Mouse (Mus musculus) midbrain, embryonic 14.5 days (tissue): ENCODE measurements around the gene Gh. TPM values are rescaled to one million over a fixed set of nuclear protein-coding genes. Genes with fewer than 3 reads are reported as not detected.
A peak's percentile ranks its signal among the peaks of the same experiment; 100 is the strongest.

Source experiments
- ATAC-seq: fragments of 200-750 bp; cut with Nextera tagmentation; 2 replicates; pipeline ENCODE4 v1.8.0; 2017; ENCODE audit warnings: moderate number of reproducible peaks, moderate library complexity; ENCODE audit not compliant: low FRiP score, low TSS enrichment
- DNase-seq: peaks from one replicate; pipeline ENCODE4 v3.0.0-alpha.2; 2015
- H3K27ac ChIP-seq: fragments of 300-500 bp; sonication (generic); replicated peaks from 2 replicates; pipeline ENCODE4 v1.5.1; 2014; ENCODE audit warnings: mild to moderate bottlenecking, low read depth, low read length, moderate library complexity
- H3K27me3 ChIP-seq: fragments of 300-500 bp; sonication (generic); 2 replicates; pipeline ENCODE4 v1.6.1; 2014; ENCODE audit warnings: low read length, control low read depth, mixed read lengths; ENCODE audit not compliant: control insufficient read depth, insufficient read depth
- H3K36me3 ChIP-seq: fragments of 300-500 bp; sonication (generic); 2 replicates; pipeline ENCODE4 v1.6.1; 2014; ENCODE audit warnings: low read length, control low read depth; ENCODE audit not compliant: control insufficient read depth, insufficient read depth
- H3K4me1 ChIP-seq: fragments of 300-500 bp; sonication (generic); 2 replicates; pipeline ENCODE4 v1.6.1; 2014; ENCODE audit warnings: mild to moderate bottlenecking, antibody characterized with exemption, low read length, control low read depth; ENCODE audit not compliant: control insufficient read depth, insufficient read depth
- H3K4me2 ChIP-seq: fragments of 300-500 bp; sonication (generic); 2 replicates; pipeline ENCODE4 v1.6.1; 2014; ENCODE audit warnings: mild to moderate bottlenecking, low read length, moderate library complexity
- H3K4me3 ChIP-seq: fragments of 300-500 bp; sonication (generic); replicated peaks from 2 replicates; pipeline ENCODE4 v1.5.1; 2014; ENCODE audit warnings: low read depth, low read length
- H3K9ac ChIP-seq: fragments of 300-500 bp; sonication (generic); replicated peaks from 2 replicates; pipeline ENCODE4 v1.6.1; 2014; ENCODE audit warnings: mild to moderate bottlenecking, low read length, moderate library complexity
- H3K9me3 ChIP-seq: fragments of 300-500 bp; sonication (generic); 2 replicates; pipeline ENCODE4 v1.6.1; 2016; ENCODE audit warnings: low read length, control low read depth, mixed read lengths; ENCODE audit not compliant: control insufficient read depth
- WGBS: fragments of 180-500 bp; shearing (Covaris S2); extraction: QIAGEN DNeasy Blood & Tissue Kit; methylation state at CpG from one replicate; pipeline ENCODE4 v1.1.7; 2014; 5-methylcytosine and 5-hydroxymethylcytosine counted together
- polyA plus RNA-seq: library from polyadenylated mRNA; unstranded; fragments of >200 nt; fragmentation: Nextera tagmentation; extraction: Ambion mirVana; gene quantifications from 2 replicates; pipeline ENCODE4 v1.2.1, GENCODE M21; 2014

The Gh gene
- polyA plus RNA-seq, 1 experiment from 2014 or later: not detected

DNA sequence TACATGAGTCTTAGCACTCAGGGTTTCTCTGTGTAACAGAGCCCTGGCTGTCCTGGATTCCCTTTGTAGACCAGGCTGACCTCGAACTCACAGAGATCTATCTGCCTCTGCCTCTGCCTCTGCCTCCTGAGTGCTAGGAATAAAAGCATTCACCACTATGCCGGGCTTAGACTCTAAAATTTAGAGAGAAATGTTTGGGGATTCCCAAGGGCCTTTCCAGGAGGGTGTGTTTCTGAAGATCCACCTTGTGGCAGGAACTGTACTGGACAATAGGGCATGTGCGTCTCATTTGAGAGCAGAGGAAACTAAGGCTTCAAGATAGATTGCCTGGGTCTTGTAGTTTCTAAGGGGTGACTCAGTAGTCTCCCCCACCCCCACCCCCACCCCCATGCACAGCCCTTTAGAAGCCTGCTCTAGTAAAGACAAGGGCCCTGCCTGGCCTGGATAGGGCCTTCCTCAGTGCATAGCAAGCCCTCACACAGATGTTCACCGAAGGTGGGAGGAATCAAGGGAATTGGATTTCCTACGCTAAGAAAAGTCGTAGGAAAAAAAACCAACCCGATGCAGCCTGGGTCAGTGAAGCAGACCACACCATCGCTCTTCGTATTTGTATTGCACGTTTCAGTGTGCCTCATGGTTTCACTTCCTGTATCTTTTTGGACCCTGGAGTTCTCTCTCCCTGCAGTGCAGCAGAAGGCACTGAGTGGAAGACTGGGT, 3.8 kb upstream of the Gh start:
- Histone ChIP-seq H3K4me2 (no peak overlapping the region), H3K9ac (no peak overlapping the region), H3K27me3 (no peaks in the 10 kb centered on the region), H3K4me1 (no peaks in the 10 kb centered on the region), H3K4me3 (no peak overlapping the region), H3K9me3 (no peaks in the 10 kb centered on the region), H3K36me3 (no peaks in the 10 kb centered on the region), H3K27ac (no peak overlapping the region)
- 86% methylated on average over 10 of the region's 10 CpGs for WGBS
- DNase-seq (no peak), ATAC-seq (no peak)

DNA sequence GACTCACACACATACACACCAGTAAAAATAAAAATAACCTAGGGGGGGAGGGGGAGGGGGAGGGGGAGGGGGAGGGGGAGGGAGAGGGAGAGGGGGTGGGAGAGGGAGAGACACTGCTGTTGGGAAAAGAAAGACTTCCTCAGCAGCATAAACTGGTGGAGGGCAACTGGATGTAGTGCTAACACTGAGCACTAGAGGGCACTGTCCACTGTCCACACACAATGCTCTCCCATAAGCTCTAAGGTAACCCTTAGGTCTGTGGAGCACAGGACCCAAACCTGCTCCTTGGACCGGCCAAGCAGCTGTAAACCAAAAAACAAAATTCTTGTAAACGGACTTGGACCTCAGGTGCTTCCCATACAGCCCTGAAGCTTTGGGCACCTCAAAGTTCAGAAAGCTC, 969 bp upstream of the Gh start:
- H3K4me3 ChIP-seq: no peak overlapping the region
- ATAC-seq (no peak), DNase-seq (peak; percentile 72)
- H3K9me3 ChIP-seq: no peaks in the 10 kb centered on the region
- H3K4me2 ChIP-seq: no peak overlapping the region
- no peaks in the 10 kb centered on the region for H3K36me3 ChIP-seq
- H3K9ac ChIP-seq: no peak overlapping the region
- H3K27me3 ChIP-seq: no peaks in the 10 kb centered on the region
- no peak overlapping the region for H3K27ac ChIP-seq
- WGBS: 16% methylated on average over 2 of the region's 2 CpGs
- no peaks in the 10 kb centered on the region for H3K4me1 ChIP-seq

DNA sequence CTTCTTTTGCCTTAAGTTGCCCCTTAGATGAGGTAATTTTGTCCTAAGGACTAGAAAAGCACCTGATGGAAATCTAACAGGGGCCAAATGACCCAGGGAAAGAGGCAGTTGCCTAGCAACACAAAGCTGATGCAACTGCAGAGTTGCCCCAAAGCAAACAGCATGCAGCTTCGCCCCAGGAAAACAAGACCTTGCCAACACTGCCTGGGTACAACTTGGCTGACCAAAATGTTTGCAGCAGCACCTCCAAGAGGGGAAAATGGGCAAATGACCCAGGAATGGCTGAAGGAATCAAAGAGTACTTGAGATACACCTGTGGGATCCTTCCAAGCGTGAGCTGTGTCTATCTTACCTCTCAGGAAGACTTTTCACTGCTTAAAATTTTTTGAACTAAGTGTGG, 9.8 kb downstream of the Gh start:
- Histone ChIP-seq H3K36me3 (no peaks in the 10 kb centered on the region), H3K4me3 (no peak overlapping the region), H3K4me2 (no peak overlapping the region), H3K27ac (no peak overlapping the region), H3K4me1 (no peaks in the 10 kb centered on the region), H3K9ac (no peak overlapping the region), H3K27me3 (no peaks in the 10 kb centered on the region), H3K9me3 (no peaks in the 10 kb centered on the region)
- DNase-seq: no peak
- WGBS: 84% methylated on average over 2 of the region's 2 CpGs
- ATAC-seq: no peak

DNA sequence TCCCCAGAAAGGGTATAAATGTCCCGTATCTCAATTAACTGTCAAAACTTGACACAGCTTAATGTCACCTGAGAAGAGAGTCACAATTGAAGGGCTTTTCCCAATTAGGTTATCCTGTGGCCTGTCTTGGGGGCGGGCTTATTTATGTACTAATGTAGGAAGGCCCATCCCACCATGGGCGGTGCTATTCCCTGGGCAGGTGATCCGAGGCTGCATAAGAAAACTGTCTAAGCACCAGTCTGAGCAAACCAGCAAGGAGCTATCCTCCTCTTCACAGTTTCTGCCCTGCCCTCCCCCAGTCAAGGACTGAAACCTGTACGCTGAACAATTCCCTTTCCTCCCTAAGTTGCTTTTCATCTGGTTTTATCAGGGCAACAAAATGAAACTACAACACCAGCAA, 11.3 kb downstream of the Gh start:
- WGBS: 94% methylated on average over 5 of the region's 5 CpGs

DNA sequence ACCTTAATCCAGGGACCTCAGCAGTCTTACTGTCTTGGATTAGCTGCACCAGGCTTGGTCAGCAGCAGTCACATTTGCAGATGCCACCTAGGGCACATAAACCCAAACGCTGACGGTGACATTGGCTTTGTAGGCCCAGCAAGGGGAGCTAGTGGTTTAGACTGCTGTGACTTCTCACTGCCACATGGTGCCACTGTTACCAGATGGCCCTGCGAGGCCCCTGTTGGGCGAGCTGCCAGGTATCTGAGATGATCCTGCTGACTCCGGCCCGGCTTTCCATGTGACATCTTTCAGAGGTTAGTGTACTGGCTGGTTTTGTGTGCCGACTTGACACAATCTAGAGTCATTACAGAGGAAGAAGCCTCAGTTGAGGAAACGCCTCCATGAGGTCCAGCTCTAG, 12.3 kb downstream of the Gh start:
- Histone ChIP-seq H3K27me3 (no peaks in the 10 kb centered on the region), H3K27ac (no peak overlapping the region), H3K9ac (no peak overlapping the region), H3K36me3 (no peaks in the 10 kb centered on the region), H3K9me3 (no peaks in the 10 kb centered on the region), H3K4me2 (no peak overlapping the region), H3K4me1 (no peaks in the 10 kb centered on the region), H3K4me3 (no peak overlapping the region)
- DNase-seq (peak; percentile 61), ATAC-seq (no peak)
- WGBS: 72% methylated on average over 8 of the region's 8 CpGs

More for the DNA sequence above, 11.3 kb downstream of the Gh start:
- Histone ChIP-seq H3K4me2 (no peak overlapping the region), H3K36me3 (no peaks in the 10 kb centered on the region), H3K27ac (no peak overlapping the region), H3K27me3 (no peaks in the 10 kb centered on the region), H3K9ac (no peak overlapping the region), H3K4me1 (no peaks in the 10 kb centered on the region), H3K9me3 (no peaks in the 10 kb centered on the region), H3K4me3 (no peak overlapping the region)
- no peak for ATAC-seq
- DNase-seq: no peak

DNA sequence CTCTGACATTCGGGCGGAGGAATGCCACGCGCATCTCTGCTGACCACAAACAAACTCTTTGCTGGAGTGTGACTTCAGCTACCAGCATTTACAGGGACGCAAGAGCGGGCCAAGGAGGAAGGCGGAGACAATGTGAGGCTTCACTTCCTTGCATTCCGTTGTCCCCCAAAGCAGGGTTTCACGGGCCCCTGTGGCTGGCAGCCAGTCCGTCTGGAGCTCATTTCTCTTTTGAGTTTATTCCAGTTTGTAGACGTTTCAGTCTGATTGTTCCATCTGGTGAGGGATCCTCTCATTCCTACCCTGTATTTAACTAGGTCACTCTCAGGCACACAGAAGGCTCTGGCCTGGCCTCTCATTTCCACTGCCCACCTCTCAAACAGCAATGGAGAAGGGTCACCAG, 14.7 kb downstream of the Gh start:
- no peaks in the 10 kb centered on the region for H3K9me3 ChIP-seq
- WGBS: 68% methylated on average over 11 of the region's 11 CpGs
- H3K4me2 ChIP-seq: no peak overlapping the region
- H3K4me3 ChIP-seq: no peak overlapping the region
- no peaks in the 10 kb centered on the region for H3K36me3 ChIP-seq
- no peaks in the 10 kb centered on the region for H3K4me1 ChIP-seq
- H3K9ac ChIP-seq: no peak overlapping the region
- H3K27ac ChIP-seq: no peak overlapping the region
- ATAC-seq (no peak), DNase-seq (no peak)
- no peaks in the 10 kb centered on the region for H3K27me3 ChIP-seq

DNA sequence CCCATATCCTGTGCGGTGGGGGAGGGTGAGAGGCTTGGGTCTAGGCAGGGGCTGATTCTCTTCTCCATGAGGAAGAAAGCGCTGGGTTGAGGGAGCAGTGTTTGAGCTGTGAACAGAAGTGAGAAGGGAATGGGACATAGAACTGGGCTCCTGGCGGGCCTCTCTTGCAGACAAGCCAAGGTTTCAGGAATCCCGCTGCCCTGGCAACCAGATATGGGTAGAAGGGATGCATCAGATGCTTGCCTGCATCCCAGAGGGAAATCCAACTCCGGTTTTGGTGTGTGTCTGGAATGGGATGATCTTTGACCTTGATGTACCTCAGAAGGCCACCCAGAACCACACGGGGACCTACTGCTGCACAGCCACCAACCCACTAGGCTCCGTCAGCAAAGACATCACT, 15.5 kb downstream of the Gh start:
- no peak overlapping the region for H3K4me3 ChIP-seq
- H3K9ac ChIP-seq: no peak overlapping the region
- no peaks in the 10 kb centered on the region for H3K4me1 ChIP-seq
- no peaks in the 10 kb centered on the region for H3K36me3 ChIP-seq
- DNase-seq: no peak
- H3K9me3 ChIP-seq: no peaks in the 10 kb centered on the region
- no peaks in the 10 kb centered on the region for H3K27me3 ChIP-seq
- H3K4me2 ChIP-seq: no peak overlapping the region
- ATAC-seq: no peak
- no peak overlapping the region for H3K27ac ChIP-seq
- WGBS: 88% methylated on average over 7 of the region's 7 CpGs

DNA sequence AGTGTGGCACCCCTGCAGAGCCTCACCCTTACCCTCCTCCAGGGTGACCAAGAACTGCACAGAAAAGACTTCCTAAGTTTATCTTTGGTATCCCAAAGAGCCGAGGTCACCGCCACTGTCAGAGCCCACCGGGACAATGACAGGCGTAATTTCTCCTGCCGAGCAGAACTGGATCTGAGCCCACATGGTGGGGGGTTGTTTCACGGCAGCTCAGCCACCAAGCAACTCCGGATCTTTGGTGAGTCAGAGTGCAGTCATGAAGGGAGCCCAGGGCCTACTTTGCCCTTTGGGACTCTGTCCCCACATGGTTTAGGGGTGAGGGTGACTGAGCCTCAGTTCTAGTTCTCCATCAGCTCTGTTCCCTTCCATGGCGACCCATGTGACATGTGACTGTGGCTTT, 17.5 kb downstream of the Gh start:
- Histone ChIP-seq H3K4me2 (no peak overlapping the region), H3K9me3 (no peaks in the 10 kb centered on the region), H3K4me1 (no peaks in the 10 kb centered on the region), H3K36me3 (no peaks in the 10 kb centered on the region), H3K27me3 (no peaks in the 10 kb centered on the region), H3K9ac (no peak overlapping the region), H3K4me3 (no peak overlapping the region), H3K27ac (no peak overlapping the region)
- WGBS: 65% methylated on average over 8 of the region's 8 CpGs
- no peak for DNase-seq
- no peak for ATAC-seq

DNA sequence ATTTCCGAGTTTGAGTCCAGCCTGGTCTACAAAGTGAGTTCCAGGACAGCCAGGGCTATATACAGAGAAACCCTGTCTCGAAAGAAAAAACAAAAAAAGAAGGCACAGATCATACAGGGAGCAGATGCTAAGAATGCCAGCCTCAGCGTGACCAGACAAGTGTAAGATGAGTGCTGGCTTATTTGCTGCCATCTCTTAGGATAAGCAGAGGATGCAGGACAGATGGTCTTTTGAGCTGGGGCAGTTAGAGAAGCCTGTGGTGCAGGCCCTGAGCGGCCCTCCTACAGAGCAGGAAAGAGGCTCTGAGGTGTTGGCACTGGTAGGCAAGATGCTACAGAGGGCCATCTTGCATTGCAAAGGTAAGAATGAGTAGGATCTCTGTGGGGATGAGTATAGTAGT, 18.3 kb downstream of the Gh start:
- no peak for ATAC-seq
- 84% methylated on average over 4 of the region's 4 CpGs for WGBS
- H3K9me3 ChIP-seq: no peaks in the 10 kb centered on the region

More for the DNA sequence above, 18.3 kb downstream of the Gh start:
- Histone ChIP-seq H3K4me2 (no peak overlapping the region), H3K4me3 (no peak overlapping the region), H3K4me1 (no peaks in the 10 kb centered on the region), H3K9ac (no peak overlapping the region), H3K36me3 (no peaks in the 10 kb centered on the region), H3K27me3 (no peaks in the 10 kb centered on the region), H3K27ac (no peak overlapping the region)
- no peak for DNase-seq
